Mouse (Mus musculus) spleen, adult 2 months (tissue): Measurements from ENCODE around the gene Kmt2b.

Experiments
- CTCF ChIP-seq: fragments of 200-500 bp; IDR thresholded peaks from 2 replicates; pipeline ENCODE4 v1.5.1; 2011; ENCODE audit warnings: mild to moderate bottlenecking, inconsistent platforms; ENCODE audit not compliant: insufficient read depth, insufficient read length, insufficient replicate concordance; ENCODE audit errors: extremely low read depth
- POLR2A ChIP-seq: fragments of 200-500 bp; IDR thresholded peaks from 2 replicates; pipeline ENCODE4 v1.6.1; 2011; ENCODE audit warnings: low read depth, low read length, inconsistent platforms

DNA sequence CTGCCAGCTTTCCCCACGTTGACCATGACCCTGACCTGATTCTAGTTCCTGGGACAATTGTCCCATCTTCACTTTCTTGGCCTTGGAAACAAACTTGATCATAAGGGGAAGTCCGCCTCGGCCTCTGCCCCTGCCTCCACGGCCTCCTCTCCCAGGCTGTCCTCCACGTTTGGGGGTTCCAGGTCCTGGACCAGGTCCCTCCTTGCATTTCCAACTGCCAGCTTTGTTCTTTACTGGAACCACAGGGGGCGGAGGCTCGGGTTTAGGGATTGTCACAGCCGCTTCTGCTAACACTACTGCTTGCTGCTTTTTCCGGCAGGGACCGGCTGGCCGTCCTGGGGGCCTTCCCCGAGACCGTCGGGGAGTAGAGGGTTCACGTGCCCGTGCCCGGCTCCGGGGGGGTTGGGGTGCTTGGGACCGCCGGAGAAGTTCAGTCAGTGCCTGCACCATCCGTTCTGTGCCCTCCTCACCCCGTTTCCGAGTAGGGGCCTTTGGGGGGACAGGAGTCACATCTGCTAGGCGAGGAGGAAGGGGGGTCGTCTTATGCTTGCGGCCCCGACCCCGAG lies 2.0 kb downstream of the Kmt2b start:
- TF ChIP-seq POLR2A (no peak), CTCF (no peak)
